In the genomic region with DNA sequence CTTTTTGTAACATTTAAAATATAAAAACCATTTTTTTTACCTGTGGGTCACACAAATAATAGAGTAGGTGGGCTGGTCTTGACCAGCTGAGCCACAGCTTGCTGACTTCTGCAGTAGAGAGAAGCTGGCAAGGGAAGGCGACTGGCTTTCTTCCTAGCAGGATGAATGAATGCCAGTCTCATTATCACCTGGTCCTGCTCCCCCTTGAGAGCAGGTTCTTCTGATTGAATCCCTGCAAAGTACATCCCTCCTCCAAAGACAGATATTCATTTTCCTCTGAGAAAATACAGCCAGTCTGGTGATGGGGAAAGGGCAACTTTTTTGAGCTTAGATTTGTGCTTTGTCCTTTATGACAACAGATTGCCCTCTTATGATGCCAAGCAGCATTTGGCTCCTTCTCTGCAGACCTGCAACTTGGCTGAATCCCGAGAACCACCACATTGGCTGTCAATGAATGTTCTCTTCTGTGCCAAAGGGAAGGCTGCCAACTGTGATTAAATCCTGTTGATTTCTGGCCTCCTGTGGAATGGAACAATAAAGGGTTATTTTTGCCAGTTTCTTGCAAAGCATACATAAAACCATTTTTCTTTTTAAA, we compare ENCODE assay signal across 10 mouse cellular contexts.
A peak's percentile ranks its signal among the peaks of the same experiment; 100 is the strongest.
DNase-seq lines count a peak whose midpoint lies in the region; ATAC-seq lines count a peak whose summit lies in the region.
"Had no signal": no experiment of that assay in that cellular context is flagged by ENCODE, and none has a peak within 500 bp of the region (broad histone marks: within the 10 kb centered on the region; RNA-seq: fewer than 3 reads in every experiment).

No protein-coding gene starts in this region.

- 63% methylated on average over 2 of the region's 2 CpGs for WGBS in embryonic facial prominence, embryonic 14.5 days
- WGBS in embryonic facial prominence, embryonic 10.5 days: 81% methylated on average over 2 of the region's 2 CpGs

- H3K36me3 ChIP-seq in embryonic facial prominence, embryonic 14.5 days (ENCODE audit: control insufficient read depth, insufficient read depth, low read length): no peaks in the 10 kb centered on the region
- H3K36me3 ChIP-seq in embryonic facial prominence, embryonic 10.5 days (replicated peaks): no peaks in the 10 kb centered on the region

- DNase-seq in embryonic facial prominence, embryonic 14.5 days (ENCODE audit: low spot score): peak; percentile 37
- DNase-seq in embryonic facial prominence, embryonic 10.5 days (ENCODE audit: low spot score): no peak
- peak; percentile 9 for DNase-seq in retina, adult 2 months (ENCODE audit: low read depth, low spot score)
- DNase-seq in retina, embryonic 14.5 days (ENCODE audit: low spot score): no peak
- DNase-seq in layer of hippocampus, postnatal 10 days (ENCODE audit: low spot score in 2 of 2): peak; percentile 81 to 86
- DNase-seq in telencephalon, adult 2 months (ENCODE audit: low read depth, low spot score): peak; percentile 55
- no peak for DNase-seq in lung, postnatal 14 days
- no peak for DNase-seq in thymus, postnatal 36 days
- DNase-seq: gastrocnemius, postnatal 36 days; lung, embryonic 14.5 days had no signal

- H3K9me3 ChIP-seq in embryonic facial prominence, embryonic 14.5 days (ENCODE audit: control insufficient read depth, low read length): no peaks in the 10 kb centered on the region
- H3K9me3 ChIP-seq in embryonic facial prominence, embryonic 10.5 days: no peaks in the 10 kb centered on the region

- no peak overlapping the region for H3K4me3 ChIP-seq in embryonic facial prominence, embryonic 14.5 days (ENCODE audit: low read depth, low read length)
- H3K4me3 ChIP-seq in embryonic facial prominence, embryonic 10.5 days: no peak overlapping the region

- ATAC-seq in embryonic facial prominence, embryonic 14.5 days (ENCODE audit: low read depth): no peak

- H3K9ac ChIP-seq in embryonic facial prominence, embryonic 14.5 days (ENCODE audit: low read depth, low read length): no peak overlapping the region
- H3K9ac ChIP-seq: lung, embryonic 14.5 days had no signal

- no peaks in the 10 kb centered on the region for H3K4me1 ChIP-seq in embryonic facial prominence, embryonic 14.5 days (ENCODE audit: control insufficient read depth, insufficient read depth, low read length)
- no peaks in the 10 kb centered on the region for H3K4me1 ChIP-seq in embryonic facial prominence, embryonic 10.5 days

- no peak overlapping the region for H3K27ac ChIP-seq in embryonic facial prominence, embryonic 14.5 days (replicated peaks; ENCODE audit: low read depth, low read length)
- no peak overlapping the region for H3K27ac ChIP-seq in embryonic facial prominence, embryonic 10.5 days (replicated peaks)

- H3K27me3 ChIP-seq in embryonic facial prominence, embryonic 14.5 days (replicated peaks; ENCODE audit: control insufficient read depth, insufficient read depth, low read length): no peaks in the 10 kb centered on the region
- no peaks in the 10 kb centered on the region for H3K27me3 ChIP-seq in embryonic facial prominence, embryonic 10.5 days (replicated peaks; ENCODE audit: low read depth, poor library complexity, severe bottlenecking)

- H3K4me2 ChIP-seq in embryonic facial prominence, embryonic 14.5 days (ENCODE audit: low read depth, low read length): no peak overlapping the region
- H3K4me2 ChIP-seq: lung, embryonic 14.5 days had no signal

Comparison
In these comparisons a context has a peak if more than half of its experiments do, and no peak if none do; other contexts are left out.
1. DNase-seq: peak in embryonic facial prominence, embryonic 14.5 days (single experiment), retina, adult 2 months (single experiment), layer of hippocampus, postnatal 10 days (2 of 2) and telencephalon, adult 2 months (single experiment); none in embryonic facial prominence, embryonic 10.5 days (single experiment), retina, embryonic 14.5 days (single experiment), lung, postnatal 14 days (single experiment) and thymus, postnatal 36 days (0 of 2).